Mouse (Mus musculus): ENCODE results near the gene Otof. TPM values are rescaled to one million over a fixed set of nuclear protein-coding genes. Genes with fewer than 3 reads are reported as not detected.

Otof gene
- polyA plus RNA-seq, 1 experiment from 2014 or later: 0.41 TPM

GRCm38 (mm10) chr5:30423121-30423520, 38.6 kb downstream of the Otof start:
- ATAC-seq: no peak
- no peak overlapping the region for H3K27ac ChIP-seq
- no peak overlapping the region for H3K9ac ChIP-seq
- H3K4me3 ChIP-seq: no peak overlapping the region
- 89% methylated on average over 4 of the region's 4 CpGs for WGBS
- no peaks in the 10 kb centered on the region for H3K27me3 ChIP-seq
- no peak overlapping the region for H3K4me2 ChIP-seq
- H3K4me1 ChIP-seq: no peaks in the 10 kb centered on the region
- H3K36me3 ChIP-seq (ENCODE audit: poor library complexity, severe bottlenecking): no peaks in the 10 kb centered on the region
- no peaks in the 10 kb centered on the region for H3K9me3 ChIP-seq (replicated peaks)

- Histone ChIP-seq H3K4me3 (no peak overlapping the region), H3K4me1 (peaks cover 16% of the 10 kb centered on the region), H3K27ac (no peak overlapping the region), H3K36me3 (ENCODE audit: poor library complexity, severe bottlenecking) (no peaks in the 10 kb centered on the region), H3K9me3 (replicated peaks) (no peaks in the 10 kb centered on the region), H3K9ac (no peak overlapping the region), H3K27me3 (no peaks in the 10 kb centered on the region), H3K4me2 (no peak overlapping the region)
- no peak for ATAC-seq
- WGBS: 17% methylated on average over 5 of the region's 5 CpGs
These were observed 45.1 kb downstream of the Otof start for GRCm38 (mm10) chr5:30416665-30417064.

- Histone ChIP-seq H3K4me1 (peaks cover 16% of the 10 kb centered on the region), H3K36me3 (ENCODE audit: poor library complexity, severe bottlenecking) (no peaks in the 10 kb centered on the region), H3K4me2 (no peak overlapping the region), H3K9ac (no peak overlapping the region), H3K4me3 (no peak overlapping the region), H3K27ac (no peak overlapping the region), H3K9me3 (replicated peaks) (no peaks in the 10 kb centered on the region), H3K27me3 (no peaks in the 10 kb centered on the region)
- no peak for ATAC-seq
- WGBS: 56% methylated on average over 4 of the region's 4 CpGs
These were observed 45.9 kb downstream of the Otof start for GRCm38 (mm10) chr5:30415876-30416275.

DNA sequence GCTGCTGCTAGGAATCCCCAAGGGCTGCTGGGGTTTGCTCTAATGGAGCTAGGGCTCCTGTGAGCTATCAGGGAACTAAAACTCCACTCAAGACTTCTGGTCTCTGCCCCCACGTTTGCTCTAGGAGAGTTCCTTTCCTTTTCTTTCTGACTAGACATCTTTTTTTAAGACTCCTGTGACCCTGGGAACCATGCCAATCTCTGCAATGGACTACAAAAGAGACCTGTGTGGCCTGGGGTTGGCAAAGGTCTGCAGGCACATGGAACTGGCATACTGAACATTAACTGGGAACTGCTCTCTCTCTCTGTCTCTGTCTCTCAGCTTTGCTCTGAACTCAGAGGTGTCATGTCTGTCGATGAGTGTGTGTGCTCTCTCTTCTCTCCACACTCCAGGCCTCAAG, 46.4 kb downstream of the Otof start:
- no peak overlapping the region for H3K4me2 ChIP-seq
- H3K9me3 ChIP-seq (replicated peaks): no peaks in the 10 kb centered on the region
- no peaks in the 10 kb centered on the region for H3K36me3 ChIP-seq (ENCODE audit: poor library complexity, severe bottlenecking)
- H3K9ac ChIP-seq: no peak overlapping the region
- no peak for ATAC-seq
- no peak overlapping the region for H3K4me3 ChIP-seq
- no peak overlapping the region for H3K27ac ChIP-seq
- H3K27me3 ChIP-seq: no peaks in the 10 kb centered on the region
- WGBS: 58% methylated on average over 2 of the region's 2 CpGs
- H3K4me1 ChIP-seq: peaks cover 16% of the 10 kb centered on the region

- no peaks in the 10 kb centered on the region for H3K9me3 ChIP-seq (replicated peaks)
- H3K27me3 ChIP-seq: peaks cover 7% of the 10 kb centered on the region; the same call in 1 of the 2 replicates
- H3K36me3 ChIP-seq (ENCODE audit: poor library complexity, severe bottlenecking): no peaks in the 10 kb centered on the region
- 67% methylated on average over 10 of the region's 10 CpGs for WGBS
- H3K9ac ChIP-seq: no peak overlapping the region
- peaks cover 14% of the 10 kb centered on the region for H3K4me1 ChIP-seq
- H3K27ac ChIP-seq: no peak overlapping the region
- no peak overlapping the region for H3K4me2 ChIP-seq
- H3K4me3 ChIP-seq: no peak overlapping the region
- ATAC-seq: no peak
These were observed 50.2 kb downstream of the Otof start for GRCm38 (mm10) chr5:30411524-30411923.

DNA sequence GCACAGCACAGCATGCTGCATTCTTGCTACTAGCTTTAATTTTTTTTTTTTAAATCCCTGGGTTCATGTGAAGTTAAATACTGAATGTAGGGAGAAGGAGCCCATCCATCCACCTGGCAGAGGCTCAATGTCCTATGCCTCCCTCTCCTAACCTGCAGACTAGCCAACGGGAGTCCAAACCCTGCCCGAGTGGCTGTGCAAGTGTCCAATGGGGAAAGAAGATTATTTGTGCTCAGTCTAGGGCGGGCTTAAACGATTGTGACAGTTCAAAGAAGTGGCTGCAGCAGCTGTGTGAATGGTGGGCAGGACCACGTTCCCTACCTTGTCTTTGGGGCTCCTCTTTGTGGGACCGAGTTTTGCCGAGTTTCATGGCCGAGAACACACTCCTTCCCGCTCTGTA, 54.9 kb downstream of the Otof start:
- Histone ChIP-seq H3K9ac (no peak overlapping the region), H3K36me3 (ENCODE audit: poor library complexity, severe bottlenecking) (no peaks in the 10 kb centered on the region), H3K4me2 (peak overlapping the region; percentile 32), H3K27me3 (peaks cover 19% of the 10 kb centered on the region), H3K9me3 (replicated peaks) (no peaks in the 10 kb centered on the region), H3K27ac (no peak overlapping the region), H3K4me1 (peaks cover 2% of the 10 kb centered on the region), H3K4me3 (no peak overlapping the region)
- 4% methylated on average over 9 of the region's 9 CpGs for WGBS
- no peak for ATAC-seq

GRCm38 (mm10) chr5:30401165-30401564, 60.6 kb downstream of the Otof start:
- ATAC-seq: no peak
- 2% methylated on average over 8 of the region's 8 CpGs for WGBS
- H3K4me1 ChIP-seq: peaks cover 10% of the 10 kb centered on the region
- no peak overlapping the region for H3K4me2 ChIP-seq
- no peak overlapping the region for H3K4me3 ChIP-seq
- H3K27me3 ChIP-seq: peaks cover 15% of the 10 kb centered on the region
- no peak overlapping the region for H3K27ac ChIP-seq
- no peaks in the 10 kb centered on the region for H3K9me3 ChIP-seq (replicated peaks)
- no peaks in the 10 kb centered on the region for H3K36me3 ChIP-seq (ENCODE audit: poor library complexity, severe bottlenecking)
- no peak overlapping the region for H3K9ac ChIP-seq

DNA sequence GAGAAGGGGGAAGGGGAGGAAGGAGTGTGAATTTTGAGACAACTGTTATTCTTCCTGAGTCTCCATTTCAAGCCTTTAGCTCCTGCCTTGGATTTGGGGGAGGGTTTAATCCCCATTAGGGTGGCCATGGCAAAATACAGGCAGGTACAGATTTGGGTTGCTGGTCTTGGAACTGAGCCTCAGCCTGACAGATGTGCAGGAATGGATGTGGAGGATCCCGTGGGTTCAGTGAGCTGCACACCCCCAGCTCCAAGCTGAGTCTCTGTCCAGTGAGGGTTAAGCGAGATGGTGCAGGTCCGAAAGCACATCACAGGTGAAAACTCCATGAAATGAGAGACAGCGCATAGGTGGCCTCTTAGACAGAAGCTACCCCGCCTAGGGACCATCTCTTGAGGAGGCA, 61.2 kb downstream of the Otof start:
- H3K4me3 ChIP-seq: no peak overlapping the region
- peaks cover 10% of the 10 kb centered on the region for H3K4me1 ChIP-seq
- H3K9me3 ChIP-seq (replicated peaks): no peaks in the 10 kb centered on the region
- H3K9ac ChIP-seq: no peak overlapping the region
- H3K4me2 ChIP-seq: no peak overlapping the region
- H3K27ac ChIP-seq: no peak overlapping the region
- no peaks in the 10 kb centered on the region for H3K36me3 ChIP-seq (ENCODE audit: poor library complexity, severe bottlenecking)
- WGBS: 77% methylated on average over 5 of the region's 5 CpGs
- no peak for ATAC-seq
- peaks cover 15% of the 10 kb centered on the region for H3K27me3 ChIP-seq

GRCm38 (mm10) chr5:30391473-30391872, 70.3 kb downstream of the Otof start:
- ATAC-seq: 0 out of 2 replicates have a peak, but pooled peaks have one; percentile 19
- Histone ChIP-seq H3K4me3 (no peak overlapping the region), H3K27ac (no peak overlapping the region), H3K4me2 (no peak overlapping the region), H3K36me3 (ENCODE audit: poor library complexity, severe bottlenecking) (no peaks in the 10 kb centered on the region), H3K9ac (no peak overlapping the region), H3K27me3 (no peaks in the 10 kb centered on the region), H3K4me1 (no peaks in the 10 kb centered on the region), H3K9me3 (replicated peaks) (no peaks in the 10 kb centered on the region)
- 29% methylated on average over 7 of the region's 7 CpGs for WGBS

DNA sequence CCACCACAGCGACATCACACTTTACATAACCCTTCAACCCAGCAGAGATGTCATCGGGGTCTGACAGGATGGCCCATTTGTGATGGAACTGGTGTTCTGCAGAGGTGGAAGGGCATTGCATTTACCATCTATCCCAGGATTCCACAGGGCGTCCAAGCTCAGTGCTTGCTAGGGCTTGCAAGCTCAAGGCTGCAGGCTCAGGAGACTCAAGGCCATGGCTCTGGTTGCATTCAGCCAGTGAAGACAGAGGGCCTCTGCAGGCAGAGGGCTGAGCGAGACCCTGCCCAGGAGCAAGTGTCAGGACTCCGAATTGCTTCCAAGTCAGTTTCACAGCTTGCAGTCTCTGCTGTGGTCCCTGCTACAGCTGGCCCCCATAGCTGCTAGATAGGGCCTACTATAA, 71.9 kb downstream of the Otof start:
- Histone ChIP-seq H3K27me3 (no peaks in the 10 kb centered on the region), H3K36me3 (ENCODE audit: poor library complexity, severe bottlenecking) (no peaks in the 10 kb centered on the region), H3K9ac (no peak overlapping the region), H3K27ac (no peak overlapping the region), H3K4me1 (no peaks in the 10 kb centered on the region), H3K9me3 (replicated peaks) (no peaks in the 10 kb centered on the region), H3K4me2 (no peak overlapping the region), H3K4me3 (no peak overlapping the region)
- ATAC-seq: no peak
- 87% methylated on average over 5 of the region's 5 CpGs for WGBS

DNA sequence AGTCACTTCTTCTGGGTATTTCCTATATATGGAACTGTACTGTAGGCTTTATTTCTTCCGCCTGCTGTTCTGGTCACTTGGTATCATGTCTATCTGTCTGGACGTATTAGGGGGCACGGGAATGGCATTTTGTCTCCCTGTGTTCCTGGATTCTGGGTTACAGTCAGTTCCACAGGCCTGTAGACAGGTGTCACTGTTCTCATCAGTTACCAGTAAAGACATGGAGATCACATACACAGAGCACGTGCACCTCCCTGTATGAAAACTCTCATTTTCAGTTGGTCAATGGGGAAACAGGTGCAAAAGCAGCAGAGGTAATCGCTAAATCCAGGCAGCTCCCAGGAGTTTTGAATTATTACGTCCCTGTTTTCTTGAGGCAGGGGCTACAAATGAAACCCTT, 74.0 kb downstream of the Otof start:
- no peak for ATAC-seq
- H3K27ac ChIP-seq: no peak overlapping the region
- H3K9ac ChIP-seq: no peak overlapping the region
- no peak overlapping the region for H3K4me3 ChIP-seq
- no peaks in the 10 kb centered on the region for H3K9me3 ChIP-seq (replicated peaks)
- H3K4me1 ChIP-seq: no peaks in the 10 kb centered on the region
- WGBS: 80% methylated on average over 6 of the region's 6 CpGs
- no peaks in the 10 kb centered on the region for H3K36me3 ChIP-seq (ENCODE audit: poor library complexity, severe bottlenecking)
- no peaks in the 10 kb centered on the region for H3K27me3 ChIP-seq
- no peak overlapping the region for H3K4me2 ChIP-seq

DNA sequence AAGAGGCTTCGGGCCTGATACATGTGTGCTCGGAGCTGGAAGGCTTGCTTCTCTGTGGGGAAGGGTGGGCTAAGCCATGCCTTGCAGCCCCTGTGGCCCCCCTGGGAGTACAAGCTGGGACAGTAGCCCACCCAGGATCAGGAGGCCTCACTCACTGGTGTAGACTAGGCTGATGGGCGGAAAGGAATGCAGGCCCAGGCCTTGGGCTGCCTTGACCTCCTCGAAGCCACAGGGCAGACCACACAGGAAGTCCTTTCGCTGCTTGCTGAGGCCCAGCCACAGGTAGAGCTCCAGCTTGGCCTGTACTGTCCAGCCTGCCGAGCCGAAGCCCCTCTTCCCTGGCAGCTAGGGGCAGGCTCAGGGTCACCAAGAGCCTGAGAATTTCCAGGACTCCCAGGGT, 78.9 kb downstream of the Otof start:
- Histone ChIP-seq H3K4me3 (no peak overlapping the region), H3K36me3 (ENCODE audit: poor library complexity, severe bottlenecking) (no peaks in the 10 kb centered on the region), H3K4me1 (no peaks in the 10 kb centered on the region), H3K9me3 (replicated peaks) (no peaks in the 10 kb centered on the region), H3K9ac (no peak overlapping the region), H3K27me3 (no peaks in the 10 kb centered on the region), H3K4me2 (no peak overlapping the region), H3K27ac (no peak overlapping the region)
- ATAC-seq: no peak
- 57% methylated on average over 7 of the region's 7 CpGs for WGBS

DNA sequence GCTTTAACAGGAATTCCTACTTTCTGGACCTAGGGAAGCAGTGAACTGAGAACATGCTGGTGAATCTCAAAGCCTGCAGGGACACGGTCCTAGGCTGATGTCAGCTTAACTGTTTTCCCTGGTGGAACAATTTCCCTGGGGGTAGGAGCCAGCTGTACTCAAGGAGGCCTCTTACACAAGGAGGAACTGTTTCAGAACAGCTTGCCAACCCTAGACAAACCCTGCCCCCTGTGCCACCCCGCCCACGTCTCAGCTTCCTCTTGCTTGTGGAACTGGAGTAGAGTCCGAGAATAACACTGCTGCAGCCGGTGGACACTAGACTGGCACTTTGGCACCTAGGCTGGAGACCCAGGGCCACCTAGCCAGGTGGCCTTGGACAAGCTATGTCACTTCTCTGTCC, 92.3 kb downstream of the Otof start:
- Histone ChIP-seq H3K4me2 (no peak overlapping the region), H3K36me3 (ENCODE audit: poor library complexity, severe bottlenecking) (no peaks in the 10 kb centered on the region), H3K27me3 (no peaks in the 10 kb centered on the region), H3K4me1 (no peaks in the 10 kb centered on the region), H3K4me3 (no peak overlapping the region), H3K9ac (no peak overlapping the region), H3K9me3 (replicated peaks) (no peaks in the 10 kb centered on the region), H3K27ac (no peak overlapping the region)
- WGBS: 81% methylated on average over 5 of the region's 5 CpGs
- ATAC-seq: no peak
